Mouse (Mus musculus) heart, embryonic 16.5 days (tissue): ENCODE data around the gene Mier2. TPM values are rescaled to one million over a fixed set of nuclear protein-coding genes. Genes with fewer than 3 reads are reported as not detected.

Experiments used
- ATAC-seq: fragments of 200-750 bp; cut with Nextera tagmentation; replicated peaks from 2 replicates; pipeline ENCODE4 v1.8.0; 2017; ENCODE audit warnings: moderate number of reproducible peaks; ENCODE audit not compliant: insufficient read depth, low FRiP score; ENCODE audit errors: extremely low read depth
- H3K27ac ChIP-seq: fragments of 300-500 bp; sonication (generic); 2 replicates; pipeline ENCODE4 v1.5.1; 2014; ENCODE audit warnings: mild to moderate bottlenecking, low read length, control low read depth, moderate library complexity
- H3K27me3 ChIP-seq: fragments of 300-500 bp; sonication (generic); 2 replicates; pipeline ENCODE4 v1.6.1; 2014; ENCODE audit warnings: low read length, mixed read lengths; ENCODE audit not compliant: control insufficient read depth, insufficient read depth
- H3K36me3 ChIP-seq: fragments of 300-500 bp; sonication (generic); 2 replicates; pipeline ENCODE4 v1.6.1; 2014; ENCODE audit not compliant: control insufficient read depth, insufficient read depth
- H3K4me1 ChIP-seq: fragments of 300-500 bp; sonication (generic); 2 replicates; pipeline ENCODE4 v1.6.1; 2014; ENCODE audit warnings: low read length, mixed read lengths; ENCODE audit not compliant: control insufficient read depth, insufficient read depth
- H3K4me2 ChIP-seq: fragments of 300-500 bp; sonication (generic); 2 replicates; pipeline ENCODE4 v1.6.1; 2014; ENCODE audit warnings: low read depth, mild to moderate bottlenecking, control low read depth, low read length
- H3K4me3 ChIP-seq: fragments of 300-500 bp; sonication (generic); 2 replicates; pipeline ENCODE4 v1.5.1; 2014; ENCODE audit warnings: mild to moderate bottlenecking, control low read depth, low read length
- H3K9ac ChIP-seq: fragments of 300-500 bp; sonication (generic); 2 replicates; pipeline ENCODE4 v1.6.1; 2014; ENCODE audit warnings: low read length, control low read depth
- H3K9me3 ChIP-seq: fragments of 300-500 bp; sonication (generic); replicated peaks from 2 replicates; pipeline ENCODE4 v1.6.1; 2016; ENCODE audit warnings: low read length; ENCODE audit not compliant: control insufficient read depth
- WGBS: fragments of 180-500 bp; shearing (Covaris S2); extraction: QIAGEN DNeasy Blood & Tissue Kit; methylation state at CpG from one replicate; pipeline ENCODE4 v1.1.7; 2014; 5-methylcytosine and 5-hydroxymethylcytosine counted together
- polyA plus RNA-seq: library from polyadenylated mRNA; unstranded; fragments of >200 nt; fragmentation: Nextera tagmentation; extraction: Ambion mirVana; gene quantifications from 2 replicates; pipeline ENCODE4 v1.2.1, GENCODE M21; 2015

The Mier2 gene
- polyA plus RNA-seq, 1 experiment from 2014 or later = 26.5 TPM

GRCm38 (mm10) chr10:79579781-79580180 lies 24.8 kb upstream of the Mier2 start:
- Histone ChIP-seq H3K4me3 (no peak overlapping the region), H3K9ac (no peak overlapping the region), H3K36me3 (no peaks in the 10 kb centered on the region), H3K4me2 (no peak overlapping the region), H3K27me3 (no peaks in the 10 kb centered on the region; the same call in 1 of the 2 replicates), H3K27ac (no peak overlapping the region), H3K9me3 (peaks cover 2% of the 10 kb centered on the region; the same call in 1 of the 2 replicates), H3K4me1 (no peaks in the 10 kb centered on the region)
- 75% methylated on average over 12 of the region's 12 CpGs for WGBS
- no peak for ATAC-seq

DNA sequence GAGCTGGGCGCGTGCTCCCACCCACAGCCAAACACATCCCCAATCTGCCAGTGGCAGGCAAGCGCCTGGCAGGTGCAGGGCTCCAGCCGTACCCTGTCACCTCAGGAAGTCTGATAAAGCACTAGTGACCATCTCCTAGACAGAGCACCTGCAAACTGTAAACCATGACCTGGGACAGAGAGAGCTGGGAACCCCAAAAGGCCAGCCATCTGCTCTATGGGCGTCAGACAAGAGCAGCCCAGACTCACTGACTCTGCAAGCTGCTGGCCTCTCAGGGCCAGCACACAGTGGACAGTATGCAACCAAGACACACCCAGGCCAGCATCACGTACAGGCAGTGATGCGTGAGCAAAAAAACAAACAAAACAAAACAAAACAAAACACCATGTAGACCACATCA lies 23.9 kb upstream of the Mier2 start:
- Histone ChIP-seq H3K9me3 (peaks cover 2% of the 10 kb centered on the region; the same call in 1 of the 2 replicates), H3K36me3 (no peaks in the 10 kb centered on the region), H3K4me2 (no peak overlapping the region), H3K27ac (no peak overlapping the region), H3K9ac (no peak overlapping the region), H3K4me1 (no peaks in the 10 kb centered on the region), H3K27me3 (no peaks in the 10 kb centered on the region; the same call in 1 of the 2 replicates), H3K4me3 (no peak overlapping the region)
- no peak for ATAC-seq
- WGBS = 73% methylated on average over 7 of the region's 7 CpGs

- H3K4me3 ChIP-seq = no peak overlapping the region
- H3K27me3 ChIP-seq = no peaks in the 10 kb centered on the region; the same call in 1 of the 2 replicates
- no peak overlapping the region for H3K9ac ChIP-seq
- no peaks in the 10 kb centered on the region for H3K36me3 ChIP-seq
- no peak for ATAC-seq
- no peaks in the 10 kb centered on the region for H3K4me1 ChIP-seq
- WGBS = 74% methylated on average over 9 of the region's 9 CpGs
- no peak overlapping the region for H3K4me2 ChIP-seq
- H3K9me3 ChIP-seq = peaks cover 2% of the 10 kb centered on the region; the same call in 1 of the 2 replicates
- no peak overlapping the region for H3K27ac ChIP-seq
Observed at GRCm38 (mm10) chr10:79578276-79578675, 23.3 kb upstream of the Mier2 start.

DNA sequence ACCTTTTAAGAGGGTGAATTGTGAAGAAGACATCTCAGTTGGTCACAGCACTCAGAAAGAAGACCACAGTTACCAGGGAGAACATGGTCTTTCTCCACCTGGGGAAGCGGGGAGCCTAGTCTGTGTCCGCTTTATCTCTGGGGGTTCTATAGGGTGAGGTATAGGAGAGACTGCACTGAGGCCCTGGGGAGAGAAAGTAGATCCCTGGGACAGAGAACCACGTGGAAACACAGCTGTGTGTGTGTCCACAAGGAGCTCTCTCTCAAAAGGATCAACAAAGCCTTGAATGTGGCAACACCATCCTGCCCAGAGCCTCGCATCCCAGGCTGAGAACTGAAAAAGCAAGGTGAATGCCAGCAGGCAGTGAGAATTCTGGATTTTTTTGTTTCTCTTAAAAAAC lies 22.4 kb upstream of the Mier2 start:
- Histone ChIP-seq H3K4me2 (no peak overlapping the region), H3K9ac (no peak overlapping the region), H3K27ac (no peak overlapping the region), H3K27me3 (no peaks in the 10 kb centered on the region; the same call in 1 of the 2 replicates), H3K36me3 (no peaks in the 10 kb centered on the region), H3K4me3 (no peak overlapping the region), H3K9me3 (peaks cover 2% of the 10 kb centered on the region; the same call in 1 of the 2 replicates), H3K4me1 (no peaks in the 10 kb centered on the region)
- WGBS = 73% methylated on average over 4 of the region's 4 CpGs
- no peak for ATAC-seq

DNA sequence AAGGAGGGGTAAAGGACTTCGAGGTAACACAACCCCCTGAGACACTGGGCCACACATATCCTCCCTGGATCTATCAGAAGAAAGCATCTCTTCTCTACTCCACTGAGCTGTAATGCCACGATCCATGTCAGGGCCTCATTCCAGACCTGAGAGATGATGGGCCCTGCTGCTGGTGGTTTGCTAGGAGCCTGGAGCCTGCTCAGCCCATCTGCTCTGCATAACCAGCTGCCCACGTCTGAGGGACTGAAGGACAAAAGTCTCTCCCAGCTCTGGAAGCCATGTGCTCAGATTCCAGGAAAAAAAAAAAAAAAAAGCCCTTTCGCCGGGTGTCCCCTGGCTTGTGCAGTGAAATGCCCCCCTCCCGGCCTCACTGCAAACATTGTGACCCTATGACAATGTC lies 20.8 kb upstream of the Mier2 start:
- Histone ChIP-seq H3K9me3 (peaks cover under 1% of the 10 kb centered on the region; the same call in 1 of the 2 replicates), H3K27me3 (no peaks in the 10 kb centered on the region; the same call in 1 of the 2 replicates), H3K27ac (no peak overlapping the region), H3K4me3 (no peak overlapping the region), H3K36me3 (no peaks in the 10 kb centered on the region), H3K4me1 (no peaks in the 10 kb centered on the region), H3K4me2 (no peak overlapping the region), H3K9ac (no peak overlapping the region)
- ATAC-seq = no peak
- WGBS = 71% methylated on average over 6 of the region's 6 CpGs

DNA sequence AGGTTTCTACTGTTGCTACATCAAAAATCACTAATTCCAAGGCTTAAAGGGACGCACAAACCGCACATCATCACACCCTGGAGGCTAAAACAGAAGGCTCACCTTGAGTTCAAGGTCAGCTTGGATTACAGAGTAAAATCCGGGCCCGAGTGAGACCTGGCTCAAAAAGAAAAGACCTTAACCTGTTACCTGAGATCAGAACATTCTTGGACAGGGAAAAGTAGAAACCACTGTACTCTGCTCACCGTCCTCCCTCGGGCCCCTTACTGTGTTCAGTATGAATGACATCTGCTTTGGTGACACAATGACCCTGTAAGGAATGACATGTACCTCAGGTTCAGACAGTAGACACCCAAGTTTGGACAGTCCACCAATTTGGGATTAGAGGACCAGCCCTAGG lies 19.8 kb upstream of the Mier2 start:
- no peak for ATAC-seq
- 88% methylated on average over 6 of the region's 6 CpGs for WGBS

GRCm38 (mm10) chr10:79574350-79574749 lies 19.4 kb upstream of the Mier2 start:
- no peak overlapping the region for H3K9ac ChIP-seq
- no peaks in the 10 kb centered on the region for H3K4me1 ChIP-seq
- H3K36me3 ChIP-seq = no peaks in the 10 kb centered on the region
- no peak overlapping the region for H3K4me2 ChIP-seq
- no peak overlapping the region for H3K27ac ChIP-seq
- no peaks in the 10 kb centered on the region for H3K27me3 ChIP-seq
- 80% methylated on average over 8 of the region's 8 CpGs for WGBS
- no peaks in the 10 kb centered on the region for H3K9me3 ChIP-seq
- no peak for ATAC-seq
- no peak overlapping the region for H3K4me3 ChIP-seq

More for the DNA sequence above, 19.8 kb upstream of the Mier2 start:
- Histone ChIP-seq H3K27me3 (no peaks in the 10 kb centered on the region), H3K36me3 (no peaks in the 10 kb centered on the region), H3K4me3 (no peak overlapping the region), H3K4me2 (no peak overlapping the region), H3K27ac (no peak overlapping the region), H3K9me3 (no peaks in the 10 kb centered on the region), H3K4me1 (no peaks in the 10 kb centered on the region), H3K9ac (no peak overlapping the region)

DNA sequence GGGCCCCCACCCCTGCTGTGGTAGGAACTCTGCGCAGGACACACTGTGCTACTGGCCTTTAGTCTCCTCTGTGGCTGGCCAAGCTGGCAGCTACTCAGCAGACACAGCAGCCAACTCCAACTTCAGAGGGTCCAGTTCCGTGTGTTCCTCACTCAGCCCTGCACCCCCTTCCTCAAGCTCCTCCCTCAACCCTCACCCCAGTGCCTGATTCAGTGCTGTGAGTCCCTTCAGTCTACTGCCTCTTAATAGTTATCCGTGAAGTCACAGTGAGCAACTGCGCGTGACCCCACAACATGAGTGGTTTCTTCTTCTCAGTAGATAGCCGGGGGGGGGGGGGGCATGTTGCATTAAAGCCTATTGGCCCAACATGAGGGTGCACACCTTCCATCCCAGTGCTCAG lies 18.6 kb upstream of the Mier2 start:
- Histone ChIP-seq H3K4me3 (no peak overlapping the region), H3K27ac (no peak overlapping the region), H3K4me2 (no peak overlapping the region), H3K4me1 (no peaks in the 10 kb centered on the region), H3K9me3 (no peaks in the 10 kb centered on the region), H3K9ac (no peak overlapping the region), H3K36me3 (no peaks in the 10 kb centered on the region), H3K27me3 (no peaks in the 10 kb centered on the region)
- ATAC-seq = no peak
- WGBS = 83% methylated on average over 6 of the region's 6 CpGs

GRCm38 (mm10) chr10:79571314-79571713 lies 16.3 kb upstream of the Mier2 start:
- H3K4me3 ChIP-seq = no peak overlapping the region
- ATAC-seq = no peak
- H3K27ac ChIP-seq = no peak overlapping the region
- H3K36me3 ChIP-seq = no peaks in the 10 kb centered on the region
- no peak overlapping the region for H3K4me2 ChIP-seq
- 77% methylated on average over 2 of the region's 2 CpGs for WGBS
- H3K9me3 ChIP-seq = no peaks in the 10 kb centered on the region
- no peak overlapping the region for H3K9ac ChIP-seq
- H3K4me1 ChIP-seq = no peaks in the 10 kb centered on the region
- H3K27me3 ChIP-seq = no peaks in the 10 kb centered on the region
